Mouse (Mus musculus) mesoderm, embryonic 11.5 days (tissue): ENCODE measurements around the gene Spink4.

Experiments used
- DNase-seq: peaks from one replicate; pipeline ENCODE4 v3.0.0-alpha.2; 2012; ENCODE audit warnings: low read depth, low spot score

Gene Spink4

GRCm38 (mm10) chr4:40969161-40969560 is 49.3 kb downstream of the Spink4 start:
- no peak for DNase-seq

DNA sequence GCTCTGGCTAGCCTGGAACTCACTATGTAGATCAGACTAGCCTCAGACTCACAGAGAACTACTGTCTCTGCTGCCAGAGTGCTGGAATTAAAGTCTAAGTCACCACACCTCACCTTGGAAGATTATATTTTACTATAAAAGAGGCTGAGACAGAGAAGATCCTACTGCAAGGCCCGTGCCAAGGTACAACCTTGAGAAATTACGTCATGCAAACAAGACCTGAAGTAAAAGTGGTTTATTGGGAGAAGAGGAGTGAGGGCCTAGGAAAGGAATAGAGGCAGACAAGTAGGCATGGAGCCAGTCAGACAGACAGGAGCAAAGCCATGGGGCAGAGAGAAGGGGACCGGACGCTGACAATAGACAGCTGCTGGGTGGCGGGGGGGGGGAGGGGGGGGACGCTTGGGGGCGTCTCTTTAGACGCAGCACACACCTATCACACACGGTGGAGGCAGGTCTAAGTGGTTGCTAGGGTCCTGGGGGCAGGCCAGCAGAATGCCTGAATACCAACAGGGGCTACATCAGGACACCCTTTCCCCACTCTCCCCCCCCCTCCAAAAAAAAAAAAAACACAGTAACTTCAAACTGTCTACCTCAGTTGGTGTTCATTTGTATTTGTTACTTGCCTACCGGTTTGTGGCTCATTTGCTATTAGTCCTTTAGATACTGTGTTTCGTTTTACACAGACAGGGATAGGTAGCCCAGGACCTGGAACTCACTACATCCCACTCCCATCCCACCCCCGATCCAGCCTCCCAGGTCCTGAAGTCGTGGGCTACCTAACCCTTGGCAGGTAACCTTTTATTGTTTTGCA is 50.1 kb downstream of the Spink4 start:
- DNase-seq = no peak

- no peak for DNase-seq
Observed at GRCm38 (mm10) chr4:40970592-40970841, 50.7 kb downstream of the Spink4 start.

GRCm38 (mm10) chr4:40970842-40971701 is 51.2 kb downstream of the Spink4 start, which contains the start of gene Nfx1:
Nfx1 (plus strand) TSS chr4:40970906.
- DNase-seq = peak; percentile 95

DNA sequence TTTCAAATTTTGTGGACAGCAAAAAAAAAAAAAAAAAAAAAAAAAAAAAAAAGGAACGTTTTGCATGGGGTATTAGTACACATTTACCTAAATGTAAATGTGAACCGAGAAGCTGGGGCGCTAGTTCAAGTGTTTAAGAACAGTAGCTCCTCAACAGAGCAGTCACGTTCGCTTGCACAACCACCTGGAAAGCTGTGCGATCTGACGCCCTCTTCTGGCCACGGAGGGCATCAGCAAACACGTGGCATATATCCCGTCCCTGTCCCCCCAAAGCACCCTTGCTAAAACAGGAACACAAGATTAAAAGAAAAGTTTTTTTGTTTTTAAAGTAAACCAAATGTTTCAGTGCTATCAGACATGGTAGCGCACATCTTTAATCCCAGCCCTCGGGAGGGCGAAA is 51.9 kb downstream of the Spink4 start:
- peak; percentile 61 for DNase-seq

- DNase-seq = no peak
Observed at GRCm38 (mm10) chr4:40974011-40974410, 54.2 kb downstream of the Spink4 start.

- no peak for DNase-seq
Observed at GRCm38 (mm10) chr4:40975678-40976077, 55.8 kb downstream of the Spink4 start.

DNA sequence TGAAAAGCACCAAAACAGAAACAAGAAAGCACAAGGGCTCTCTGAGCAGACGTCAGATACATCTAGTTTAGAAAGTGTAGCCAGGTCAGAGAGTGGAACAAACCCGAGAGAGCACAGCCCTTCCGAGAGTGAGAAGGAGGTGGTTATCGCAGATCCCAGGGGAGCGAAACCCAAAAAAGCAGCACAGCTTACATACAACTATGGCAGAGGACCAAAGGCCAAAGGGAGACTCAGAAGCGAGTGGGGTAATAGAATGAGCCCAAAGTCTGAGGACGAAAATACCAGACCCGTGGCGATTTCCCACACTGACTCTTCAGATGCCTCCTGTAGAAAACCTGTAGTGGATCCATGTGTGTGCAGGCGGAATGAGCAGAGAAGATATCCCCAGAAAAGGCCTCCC is 56.8 kb downstream of the Spink4 start:
- DNase-seq = no peak

DNA sequence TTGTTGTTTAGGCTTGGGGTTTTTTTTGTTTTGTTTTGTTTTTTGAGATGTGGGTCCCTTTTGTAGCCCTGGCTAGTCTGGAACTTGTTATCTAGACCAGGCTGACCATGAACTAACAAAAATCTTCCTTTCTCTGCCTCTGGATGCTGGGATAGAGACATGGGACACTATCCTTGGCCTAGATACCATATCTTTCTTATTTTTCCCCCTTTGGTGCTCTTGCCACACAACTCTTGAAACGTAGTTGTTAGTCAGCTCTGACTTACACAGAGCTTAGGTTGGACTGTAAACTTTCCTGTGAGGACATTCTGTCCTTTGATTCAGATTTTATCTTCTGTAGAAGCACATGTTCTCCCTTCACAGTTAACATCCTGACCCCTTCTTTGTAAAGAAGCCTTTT is 59.6 kb downstream of the Spink4 start:
- DNase-seq = no peak
